Mouse (Mus musculus): Measurements from ENCODE around the gene Trmo. TPM values are rescaled to one million over a fixed set of nuclear protein-coding genes. Genes with fewer than 3 reads are reported as not detected.

Trmo gene
- polyA plus RNA-seq, 1 experiment from 2014 or later: 11.8 TPM

DNA sequence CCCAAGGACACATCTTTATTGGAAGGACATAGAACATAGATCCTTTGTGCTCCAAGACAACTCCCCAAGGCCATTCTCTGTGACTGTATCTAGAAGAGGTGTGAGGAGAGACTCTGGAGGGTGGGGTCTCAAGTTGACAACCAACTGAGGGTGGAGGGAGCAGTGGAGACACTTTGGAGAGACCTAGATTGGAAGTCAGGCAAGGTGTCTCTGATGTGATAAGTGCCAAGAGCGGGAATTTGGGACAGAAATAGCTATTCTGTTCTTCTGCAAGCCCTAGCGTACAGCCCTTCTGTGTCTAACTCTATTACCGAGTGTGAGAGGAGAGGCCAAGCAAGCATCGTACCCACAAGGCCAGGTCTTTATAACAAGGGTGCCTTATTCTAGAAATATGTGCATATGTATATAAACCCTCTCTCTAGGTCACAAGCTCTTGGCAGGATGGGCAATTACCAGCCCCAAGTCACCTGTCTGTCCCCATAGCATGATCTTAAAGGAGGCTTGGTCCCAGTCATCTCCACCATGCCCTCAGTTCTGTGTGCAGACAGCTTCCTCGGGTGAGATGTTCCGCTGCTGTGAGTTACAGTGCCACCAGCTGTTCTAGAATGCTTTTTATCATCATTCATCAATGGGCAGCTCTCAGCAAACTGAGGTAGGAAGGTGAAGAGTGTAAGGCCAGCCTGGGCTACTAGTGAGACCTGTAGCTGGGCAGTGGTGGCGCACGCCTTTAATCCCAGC, 17.9 kb upstream of the Trmo start:
- Histone ChIP-seq H3K27me3 (ENCODE audit: insufficient read depth, low read length) (no peaks in the 10 kb centered on the region), H3K9me3 (ENCODE audit: low read length) (no peaks in the 10 kb centered on the region), H3K36me3 (ENCODE audit: insufficient read depth, low read length) (no peaks in the 10 kb centered on the region), H3K4me2 (replicated peaks; ENCODE audit: low read depth, low read length) (no peak overlapping the region), H3K9ac (replicated peaks; ENCODE audit: low read length) (no peak overlapping the region), H3K27ac (ENCODE audit: low read length) (no peak overlapping the region), H3K4me1 (ENCODE audit: insufficient read depth, low read length) (no peaks in the 10 kb centered on the region), H3K4me3 (ENCODE audit: low read length) (no peak overlapping the region)
- ATAC-seq (ENCODE audit: low FRiP score, low TSS enrichment): no peak
- 90% methylated on average over 8 of the region's 8 CpGs for WGBS

DNA sequence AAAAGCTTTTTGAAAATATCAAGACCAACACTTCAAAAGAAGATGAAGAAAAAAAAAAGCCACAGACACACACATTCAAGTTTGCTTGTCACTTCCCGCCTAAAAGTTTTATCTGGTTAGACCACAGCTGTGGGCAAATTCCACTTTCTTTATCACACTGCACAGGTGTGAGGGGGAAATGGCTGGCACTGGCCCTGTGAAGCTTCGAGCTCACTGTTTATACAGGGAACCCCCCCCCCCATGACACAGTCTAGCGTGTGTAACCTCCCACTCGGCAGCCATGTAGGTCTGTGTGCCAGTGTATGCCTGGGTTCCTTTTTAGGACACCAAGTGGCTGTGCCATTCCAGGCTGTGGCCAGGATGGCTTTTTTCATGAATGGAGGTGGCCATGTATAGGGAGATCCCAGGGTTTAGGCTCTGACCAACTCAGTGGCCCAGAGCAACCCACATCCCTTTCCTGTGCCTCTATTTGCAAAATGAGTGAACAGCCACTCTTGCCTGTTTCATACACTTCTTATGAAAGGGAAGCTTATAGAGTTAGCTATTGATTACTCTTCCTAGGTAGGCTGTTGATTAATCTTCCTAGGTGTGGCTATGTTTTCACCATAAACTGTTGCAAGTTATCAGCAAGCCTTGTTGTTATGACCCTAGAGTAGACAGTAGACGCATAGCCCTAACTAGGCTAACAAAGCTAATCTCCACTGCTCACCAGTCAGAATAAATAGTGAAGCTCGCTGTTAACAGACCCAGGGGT, 15.0 kb upstream of the Trmo start:
- no peaks in the 10 kb centered on the region for H3K36me3 ChIP-seq (ENCODE audit: insufficient read depth, low read length)
- WGBS: 78% methylated on average over 6 of the region's 6 CpGs
- no peak overlapping the region for H3K4me3 ChIP-seq (ENCODE audit: low read length)
- no peaks in the 10 kb centered on the region for H3K27me3 ChIP-seq (ENCODE audit: insufficient read depth, low read length)
- H3K4me2 ChIP-seq (replicated peaks; ENCODE audit: low read depth, low read length): no peak overlapping the region
- H3K27ac ChIP-seq (ENCODE audit: low read length): no peak overlapping the region
- no peaks in the 10 kb centered on the region for H3K9me3 ChIP-seq (ENCODE audit: low read length)
- H3K4me1 ChIP-seq (ENCODE audit: insufficient read depth, low read length): no peaks in the 10 kb centered on the region
- ATAC-seq (ENCODE audit: low FRiP score, low TSS enrichment): no peak
- H3K9ac ChIP-seq (replicated peaks; ENCODE audit: low read length): no peak overlapping the region

DNA sequence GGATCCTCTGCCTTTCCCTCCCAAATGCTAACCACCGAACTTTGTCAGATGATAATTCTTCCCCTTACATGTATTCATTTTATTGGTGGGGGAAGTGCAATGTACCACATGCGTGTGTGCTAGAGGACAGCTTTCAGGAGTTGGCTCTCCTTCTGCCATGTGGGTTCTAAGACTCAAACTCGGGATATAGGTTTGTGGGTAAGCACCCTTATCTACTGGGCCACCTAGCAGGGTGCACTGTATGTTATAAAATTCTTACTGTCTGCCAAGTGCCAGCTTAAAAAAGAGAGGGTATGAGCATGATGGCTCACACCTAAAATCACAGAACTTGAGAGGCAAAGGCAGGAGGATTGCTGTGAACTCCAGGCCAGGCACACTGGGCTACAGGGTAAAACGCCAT, 9.6 kb upstream of the Trmo start:
- Histone ChIP-seq H3K4me3 (ENCODE audit: low read length) (no peak overlapping the region), H3K36me3 (ENCODE audit: insufficient read depth, low read length) (no peaks in the 10 kb centered on the region), H3K27me3 (ENCODE audit: insufficient read depth, low read length) (no peaks in the 10 kb centered on the region), H3K4me1 (ENCODE audit: insufficient read depth, low read length) (no peaks in the 10 kb centered on the region), H3K9ac (replicated peaks; ENCODE audit: low read length) (no peak overlapping the region), H3K27ac (ENCODE audit: low read length) (no peak overlapping the region), H3K4me2 (replicated peaks; ENCODE audit: low read depth, low read length) (no peak overlapping the region), H3K9me3 (ENCODE audit: low read length) (no peaks in the 10 kb centered on the region)
- 76% methylated on average over 4 of the region's 4 CpGs for WGBS
- ATAC-seq (ENCODE audit: low FRiP score, low TSS enrichment): no peak

DNA sequence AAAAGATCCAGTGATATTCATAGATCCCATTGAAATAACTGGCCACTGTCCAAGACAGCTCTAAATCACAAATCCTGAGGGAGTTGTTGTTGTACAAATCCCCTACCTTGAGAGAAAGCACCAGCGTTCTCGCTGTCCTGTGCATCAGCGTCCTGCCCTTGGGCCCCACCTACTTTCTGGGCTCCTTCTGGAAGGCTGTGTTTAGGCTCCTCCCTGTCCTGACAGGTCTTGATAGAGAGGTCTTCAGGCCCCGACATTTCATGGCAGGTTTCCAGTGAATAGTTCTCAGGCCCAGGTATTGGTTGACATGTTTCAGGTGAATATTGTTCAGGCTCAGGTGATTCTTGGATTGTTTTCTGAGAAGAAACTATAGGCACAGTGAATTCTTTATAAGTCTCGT, 6.5 kb upstream of the Trmo start:
- Histone ChIP-seq H3K27me3 (ENCODE audit: insufficient read depth, low read length) (no peaks in the 10 kb centered on the region), H3K4me3 (ENCODE audit: low read length) (no peak overlapping the region)
- no peak for ATAC-seq (ENCODE audit: low FRiP score, low TSS enrichment)

DNA sequence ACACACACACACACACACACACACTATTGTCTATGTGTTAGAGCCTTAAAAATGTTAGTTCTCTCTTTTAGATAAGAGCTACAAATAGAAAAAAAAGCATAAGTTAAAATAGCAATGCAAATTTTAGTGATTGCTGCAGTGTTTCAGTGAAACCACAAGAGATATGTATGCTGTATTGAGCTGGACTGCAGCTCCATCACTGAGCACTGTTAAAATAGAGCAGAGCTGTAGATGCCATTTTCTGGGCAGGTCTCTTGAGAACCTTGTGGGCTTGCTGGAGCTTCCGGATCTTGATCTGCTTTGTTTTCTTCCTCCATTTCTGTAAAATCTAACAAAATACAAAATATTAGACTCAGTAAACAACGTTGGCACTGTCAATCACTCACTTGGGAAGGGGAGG, 5.2 kb upstream of the Trmo start:
- WGBS: 72% methylated on average over 2 of the region's 2 CpGs
- no peak overlapping the region for H3K9ac ChIP-seq (replicated peaks; ENCODE audit: low read length)
- H3K4me2 ChIP-seq (replicated peaks; ENCODE audit: low read depth, low read length): no peak overlapping the region
- H3K36me3 ChIP-seq (ENCODE audit: insufficient read depth, low read length): no peaks in the 10 kb centered on the region
- H3K4me3 ChIP-seq (ENCODE audit: low read length): no peak overlapping the region
- H3K4me1 ChIP-seq (ENCODE audit: insufficient read depth, low read length): 0 out of 2 replicates have a peak, but pooled peaks cover 3% of the 10 kb centered on the region
- no peaks in the 10 kb centered on the region for H3K9me3 ChIP-seq (ENCODE audit: low read length)
- ATAC-seq (ENCODE audit: low FRiP score, low TSS enrichment): no peak
- no peaks in the 10 kb centered on the region for H3K27me3 ChIP-seq (ENCODE audit: insufficient read depth, low read length)
- H3K27ac ChIP-seq (ENCODE audit: low read length): no peak overlapping the region

More for the DNA sequence above, 6.5 kb upstream of the Trmo start:
- Histone ChIP-seq H3K4me1 (ENCODE audit: insufficient read depth, low read length) (no peaks in the 10 kb centered on the region), H3K36me3 (ENCODE audit: insufficient read depth, low read length) (no peaks in the 10 kb centered on the region), H3K4me2 (replicated peaks; ENCODE audit: low read depth, low read length) (no peak overlapping the region), H3K9me3 (ENCODE audit: low read length) (no peaks in the 10 kb centered on the region), H3K9ac (replicated peaks; ENCODE audit: low read length) (no peak overlapping the region), H3K27ac (ENCODE audit: low read length) (no peak overlapping the region)
- WGBS: 24% methylated on average over 5 of the region's 5 CpGs

DNA sequence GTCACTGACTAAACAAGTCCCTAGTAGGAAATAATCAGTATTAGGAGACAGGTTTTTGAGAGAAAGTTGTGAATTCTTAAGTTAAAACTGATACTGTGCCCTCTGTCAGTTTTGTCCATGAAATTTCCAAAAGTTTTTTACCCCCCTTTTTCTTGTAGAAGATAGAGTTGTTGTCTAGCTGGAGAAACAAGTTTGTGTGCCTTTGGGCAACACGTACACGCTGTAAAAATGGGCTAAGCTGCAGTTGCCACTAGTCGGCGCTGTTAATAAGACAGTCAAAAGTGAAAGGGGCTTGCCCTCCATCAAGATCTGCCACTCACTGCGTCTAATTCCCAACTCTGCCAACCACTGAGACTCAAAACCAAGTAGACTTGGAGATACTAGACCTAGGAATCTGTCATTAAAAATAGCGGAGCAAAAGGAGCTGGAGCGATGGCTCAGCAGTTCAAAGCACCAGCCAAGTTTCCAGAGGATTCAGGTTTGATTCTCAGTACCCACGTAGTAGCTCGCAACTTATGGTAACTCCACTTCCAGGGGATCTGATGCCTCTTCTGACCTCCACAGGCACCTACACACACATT, 1.2 kb upstream of the Trmo start:
- H3K36me3 ChIP-seq (ENCODE audit: insufficient read depth, low read length): 0 out of 2 replicates have a peak, but pooled peaks cover 6% of the 10 kb centered on the region
- 22% methylated on average over 9 of the region's 9 CpGs for WGBS
- peak overlapping the region; percentile 58 for H3K4me2 ChIP-seq (replicated peaks; ENCODE audit: low read depth, low read length)
- peak overlapping the region; percentile 77 for H3K4me3 ChIP-seq (ENCODE audit: low read length)
- ATAC-seq (ENCODE audit: low FRiP score, low TSS enrichment): 0 out of 2 replicates have a peak, but pooled peaks have one; percentile 24
- H3K9me3 ChIP-seq (ENCODE audit: low read length): no peaks in the 10 kb centered on the region
- H3K27me3 ChIP-seq (ENCODE audit: insufficient read depth, low read length): no peaks in the 10 kb centered on the region
- no peak overlapping the region for H3K27ac ChIP-seq (ENCODE audit: low read length)
- peak overlapping the region; percentile 96; the same call in 1 of the 2 replicates for H3K9ac ChIP-seq (replicated peaks; ENCODE audit: low read length)
- H3K4me1 ChIP-seq (ENCODE audit: insufficient read depth, low read length): 0 out of 2 replicates have a peak, but pooled peaks cover 3% of the 10 kb centered on the region

DNA sequence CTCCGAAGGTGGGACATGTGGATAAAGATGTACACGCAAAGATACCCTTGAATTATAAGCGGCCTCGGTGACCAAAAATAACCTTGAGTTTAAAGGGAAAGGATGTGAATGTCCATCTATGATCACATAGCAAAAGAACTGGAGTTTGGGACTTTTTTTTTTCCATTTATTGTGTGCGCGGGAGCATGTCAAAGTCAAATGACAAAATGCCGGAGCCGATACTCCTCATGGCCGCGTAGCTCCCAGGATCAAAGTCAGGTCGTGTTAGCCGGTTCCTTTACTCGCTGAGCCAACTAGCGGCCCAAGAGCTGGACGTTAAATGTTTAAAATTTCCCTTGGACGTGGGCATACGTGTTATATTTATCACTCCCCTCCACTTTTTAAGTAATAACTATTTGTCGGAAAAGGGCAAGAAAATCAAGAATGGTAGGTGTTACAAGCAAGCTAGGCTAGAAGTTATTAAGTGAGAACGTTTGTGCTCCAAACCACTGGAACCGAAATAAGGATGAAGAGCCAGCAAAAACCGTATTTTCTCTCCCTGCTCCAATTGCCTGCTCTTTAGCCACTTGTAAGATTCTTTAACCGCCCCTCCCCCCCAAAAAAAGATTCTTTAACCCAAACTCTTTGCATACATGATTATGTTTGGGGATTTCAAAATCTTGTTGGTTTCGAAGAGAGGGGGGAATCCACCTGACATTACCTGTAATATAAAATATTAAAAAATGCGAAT, 540 bp upstream of the Trmo start:
- 2% methylated on average over 24 of the region's 24 CpGs for WGBS
- Histone ChIP-seq H3K4me2 (replicated peaks; ENCODE audit: low read depth, low read length) (peak overlapping the region; percentile 58), H3K9me3 (ENCODE audit: low read length) (no peaks in the 10 kb centered on the region), H3K36me3 (ENCODE audit: insufficient read depth, low read length) (0 out of 2 replicates have a peak, but pooled peaks cover 6% of the 10 kb centered on the region), H3K4me1 (ENCODE audit: insufficient read depth, low read length) (0 out of 2 replicates have a peak, but pooled peaks cover 3% of the 10 kb centered on the region), H3K9ac (replicated peaks; ENCODE audit: low read length) (peak overlapping the region; percentile 96), H3K4me3 (ENCODE audit: low read length) (peak overlapping the region; percentile 77), H3K27me3 (ENCODE audit: insufficient read depth, low read length) (no peaks in the 10 kb centered on the region), H3K27ac (ENCODE audit: low read length) (peak overlapping the region; percentile 95)
- ATAC-seq (ENCODE audit: low FRiP score, low TSS enrichment): no peak

DNA sequence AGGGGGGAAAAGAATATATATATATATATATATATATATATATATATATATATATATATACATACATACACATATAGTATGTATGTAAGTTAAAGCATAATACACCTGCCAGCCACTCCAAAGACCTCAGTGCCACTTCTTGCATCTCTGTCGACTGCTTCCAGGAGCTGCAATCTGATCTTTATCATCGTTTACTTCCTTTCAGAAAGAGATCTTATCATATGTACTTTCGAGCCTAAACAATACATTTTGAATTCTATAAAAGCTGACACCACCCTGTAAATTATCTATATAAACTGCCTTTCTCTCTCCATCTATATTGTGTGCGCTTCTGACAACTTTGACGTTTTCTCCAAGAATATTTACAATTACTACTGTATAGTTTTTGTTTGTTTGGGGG, 681 bp downstream of the Trmo start:
- no peak for ATAC-seq (ENCODE audit: low FRiP score, low TSS enrichment)
- H3K27ac ChIP-seq (ENCODE audit: low read length): peak overlapping the region; percentile 95; the same call in 1 of the 2 replicates

DNA sequence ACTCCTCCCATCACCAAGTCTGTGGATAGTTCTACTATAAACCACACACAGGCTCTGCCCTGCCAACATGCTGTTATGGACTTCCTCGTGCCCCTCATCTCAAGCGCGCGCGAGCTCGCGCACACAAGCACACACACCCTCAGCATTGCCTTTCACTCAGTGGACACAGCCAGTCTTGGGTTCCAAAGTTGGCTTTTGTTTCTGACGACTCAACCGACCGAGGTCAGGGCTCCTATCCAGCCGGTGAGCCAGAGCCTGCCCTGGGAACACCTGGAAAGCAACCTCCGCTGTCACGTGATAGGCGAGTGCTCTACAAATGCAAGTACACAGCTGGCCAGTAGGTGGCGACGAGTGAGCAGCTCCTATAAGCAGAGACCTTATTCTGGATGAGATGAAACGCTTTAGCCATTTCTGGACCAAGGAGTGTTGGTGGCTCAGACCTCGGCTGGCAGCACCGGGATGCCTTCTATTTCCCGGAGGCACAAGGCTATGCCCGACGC, 14.3 kb downstream of the Trmo start:
- Histone ChIP-seq H3K4me2 (replicated peaks; ENCODE audit: low read depth, low read length) (peak overlapping the region; percentile 65), H3K9ac (replicated peaks; ENCODE audit: low read length) (peak overlapping the region; percentile 58)
- peak; percentile 74 for ATAC-seq (ENCODE audit: low FRiP score, low TSS enrichment)

More for the DNA sequence above, 681 bp downstream of the Trmo start:
- no peaks in the 10 kb centered on the region for H3K27me3 ChIP-seq (ENCODE audit: insufficient read depth, low read length)
- 0 out of 2 replicates have a peak, but pooled peaks cover 9% of the 10 kb centered on the region for H3K36me3 ChIP-seq (ENCODE audit: insufficient read depth, low read length)
- no peaks in the 10 kb centered on the region for H3K9me3 ChIP-seq (ENCODE audit: low read length)
- peak overlapping the region; percentile 58 for H3K4me2 ChIP-seq (replicated peaks; ENCODE audit: low read depth, low read length)
- H3K4me3 ChIP-seq (ENCODE audit: low read length): peak overlapping the region; percentile 77
- 13% methylated on average over 5 of the region's 5 CpGs for WGBS
- 0 out of 2 replicates have a peak, but pooled peaks cover 3% of the 10 kb centered on the region for H3K4me1 ChIP-seq (ENCODE audit: insufficient read depth, low read length)
- H3K9ac ChIP-seq (replicated peaks; ENCODE audit: low read length): peak overlapping the region; percentile 96

More for the DNA sequence above, 14.3 kb downstream of the Trmo start:
- Histone ChIP-seq H3K9me3 (ENCODE audit: low read length) (no peaks in the 10 kb centered on the region), H3K27me3 (ENCODE audit: insufficient read depth, low read length) (no peaks in the 10 kb centered on the region), H3K27ac (ENCODE audit: low read length) (no peak overlapping the region), H3K4me3 (ENCODE audit: low read length) (peak overlapping the region; percentile 45), H3K4me1 (ENCODE audit: insufficient read depth, low read length) (peaks cover 13% of the 10 kb centered on the region), H3K36me3 (ENCODE audit: insufficient read depth, low read length) (peaks cover 15% of the 10 kb centered on the region)
- 21% methylated on average over 22 of the region's 22 CpGs for WGBS

Data from kidney, embryonic 16.5 days (tissue).